Mouse (Mus musculus) spleen, postnatal 36 days (tissue): ENCODE measurements around the gene Notch2.
A peak's percentile ranks its signal among the peaks of the same experiment; 100 is the strongest.
"Not testable (repeated sequence)": the region's sequence is repeated elsewhere in the genome, so short reads cannot be mapped to it uniquely, and the experiment has no call there.

Experiments used
- DNase-seq, 2 experiments: peaks; one replicate each; pipeline ENCODE4 v3.0.0; 2022; ENCODE audit warnings: low spot score in 2 of 2, mixed read lengths in 1 of 2

Gene Notch2

GRCm38 (mm10) chr3:98028072-98028471 lies 14.7 kb downstream of the Notch2 start:
- no peak for DNase-seq

- DNase-seq, result no peak
These were observed 15.6 kb downstream of the Notch2 start for GRCm38 (mm10) chr3:98028936-98029335.

GRCm38 (mm10) chr3:98031104-98031503 lies 17.8 kb downstream of the Notch2 start:
- peak; percentile 46 to 64 for DNase-seq

- no peak for DNase-seq
These were observed 18.9 kb downstream of the Notch2 start for GRCm38 (mm10) chr3:98032191-98032590.

- DNase-seq, result no peak
These were observed 19.6 kb downstream of the Notch2 start for GRCm38 (mm10) chr3:98032944-98033343.

- DNase-seq, result no peak
These were observed 21.6 kb downstream of the Notch2 start for GRCm38 (mm10) chr3:98034622-98035593.

GRCm38 (mm10) chr3:98036161-98036560 lies 22.8 kb downstream of the Notch2 start:
- DNase-seq, result no peak

- DNase-seq, result no peak
These were observed 23.8 kb downstream of the Notch2 start for GRCm38 (mm10) chr3:98037151-98037550.

- DNase-seq, result no peak
These were observed 25.3 kb downstream of the Notch2 start for GRCm38 (mm10) chr3:98038658-98039057.

GRCm38 (mm10) chr3:98039223-98039622 lies 25.9 kb downstream of the Notch2 start:
- DNase-seq, result no peak

- DNase-seq, result no peak
These were observed 26.5 kb downstream of the Notch2 start for GRCm38 (mm10) chr3:98039666-98040456.

- DNase-seq, result no peak
These were observed 27.5 kb downstream of the Notch2 start for GRCm38 (mm10) chr3:98040836-98041235.

GRCm38 (mm10) chr3:98042301-98042700 lies 29.0 kb downstream of the Notch2 start:
- DNase-seq, result no peak

GRCm38 (mm10) chr3:98042955-98043456 lies 29.7 kb downstream of the Notch2 start:
- no peak for DNase-seq

GRCm38 (mm10) chr3:98043669-98044068 lies 30.3 kb downstream of the Notch2 start:
- DNase-seq, result no peak

- no peak for DNase-seq
These were observed 31.5 kb downstream of the Notch2 start for GRCm38 (mm10) chr3:98044768-98045368.

- no peak for DNase-seq
These were observed 32.3 kb downstream of the Notch2 start for GRCm38 (mm10) chr3:98045465-98046148.

- DNase-seq, result peak; percentile 69
These were observed 33.0 kb downstream of the Notch2 start for GRCm38 (mm10) chr3:98046305-98046704.

GRCm38 (mm10) chr3:98049671-98050070 lies 36.3 kb downstream of the Notch2 start:
- DNase-seq, result no peak

- not testable (repeated sequence) for DNase-seq
These were observed 36.8 kb downstream of the Notch2 start for GRCm38 (mm10) chr3:98050086-98050485.
